Mouse (Mus musculus): ENCODE measurements at regions not wholly inside any gene's neighbourhood (a gene's known extent, or its start where the extent isn't known, plus 50 kb on each side); places are given as distances from the start of the nearest gene placed in this dataset.
A peak's percentile ranks its signal among the peaks of the same experiment; 100 is the strongest.

- peaks cover 0 to 18% of the 10 kb centered on the region in 2 experiments; a peak in 2 of 4 replicates for H3K36me3 ChIP-seq (ENCODE audit: control insufficient read depth in 1 of 2, insufficient read depth in 2 of 2, low read length in 2 of 2)
- H3K4me1 ChIP-seq (ENCODE audit: control insufficient read depth in 1 of 2, insufficient read depth in 2 of 2, low read length in 2 of 2): peaks cover 10 to 18% of the 10 kb centered on the region in 2 experiments
- TF ChIP-seq E2F4 (IDR thresholded peaks at IDR 0.05; ENCODE audit: borderline replicate concordance, low read depth, low read length) (no peak), GABPA (IDR thresholded peaks at IDR 0.05; ENCODE audit: low read depth, low read length) (no peak), ZKSCAN1 (IDR thresholded peaks at IDR 0.05; ENCODE audit: low read depth, low read length) (no peak), POLR2AphosphoS5 (IDR thresholded peaks at IDR 0.05; ENCODE audit: borderline replicate concordance, low read depth, low read length) (no peak)
- no peaks in the 10 kb centered on the region for H3K79me2 ChIP-seq (ENCODE audit: control insufficient read depth, insufficient read depth, low read length, poor library complexity)
- no peak overlapping the region for H3K27ac ChIP-seq (ENCODE audit: control insufficient read depth, low read depth, low read length)
- H3K9ac ChIP-seq (ENCODE audit: control insufficient read depth, low read depth, low read length, poor library complexity, severe bottlenecking): no peak overlapping the region
- no peaks in the 10 kb centered on the region for H3K9me3 ChIP-seq (replicated peaks; ENCODE audit: insufficient read depth, low read length)
- no peaks in the 10 kb centered on the region for H3K27me3 ChIP-seq (ENCODE audit: control insufficient read depth in 1 of 2, insufficient read depth in 2 of 2, low read length in 2 of 2)
- H3K4me3 ChIP-seq (ENCODE audit: control insufficient read depth in 1 of 2, insufficient read depth in 1 of 2, low read depth in 2 of 2, low read length in 2 of 2): no peak overlapping the region
- DNase-seq (ENCODE audit: low read depth, low spot score): no peak
Measured at GRCm38 (mm10) chr5:64673861-64674260, 129.3 kb upstream of the Klf3 start.

GRCm38 (mm10) chr5:64676214-64676945 is 126.8 kb upstream of the Klf3 start:
- Histone ChIP-seq H3K27ac (ENCODE audit: control insufficient read depth, low read depth, low read length) (no peak overlapping the region), H3K4me3 (ENCODE audit: control insufficient read depth in 1 of 2, insufficient read depth in 1 of 2, low read depth in 2 of 2, low read length in 2 of 2) (peak overlapping the region; percentile 13 to 19; a peak in 3 of 4 replicates), H3K9ac (ENCODE audit: control insufficient read depth, low read depth, low read length, poor library complexity, severe bottlenecking) (no peak overlapping the region), H3K36me3 (ENCODE audit: control insufficient read depth in 1 of 2, insufficient read depth in 2 of 2, low read length in 2 of 2) (peaks cover 0 to 22% of the 10 kb centered on the region in 2 experiments; a peak in 2 of 4 replicates), H3K4me1 (ENCODE audit: control insufficient read depth in 1 of 2, insufficient read depth in 2 of 2, low read length in 2 of 2) (peaks cover 10 to 22% of the 10 kb centered on the region in 2 experiments), H3K9me3 (replicated peaks; ENCODE audit: insufficient read depth, low read length) (no peaks in the 10 kb centered on the region), H3K79me2 (ENCODE audit: control insufficient read depth, insufficient read depth, low read length, poor library complexity) (no peaks in the 10 kb centered on the region), H3K27me3 (ENCODE audit: control insufficient read depth in 1 of 2, insufficient read depth in 2 of 2, low read length in 2 of 2) (no peaks in the 10 kb centered on the region)
- TF ChIP-seq GABPA (IDR thresholded peaks at IDR 0.05; ENCODE audit: low read depth, low read length) (no peak), ETS1 (IDR thresholded peaks at IDR 0.05; ENCODE audit: low read depth, low read length) (peak; percentile 42; the same call in 1 of the 2 replicates)
- no peak for DNase-seq (ENCODE audit: low read depth, low spot score)

- H3K27me3 ChIP-seq (ENCODE audit: control insufficient read depth in 1 of 2, insufficient read depth in 2 of 2, low read length in 2 of 2): no peaks in the 10 kb centered on the region
- no peaks in the 10 kb centered on the region for H3K79me2 ChIP-seq (ENCODE audit: control insufficient read depth, insufficient read depth, low read length, poor library complexity)
- TF ChIP-seq TBP (IDR thresholded peaks at IDR 0.05; ENCODE audit: low read depth, low read length) (no peak), HCFC1 (IDR thresholded peaks at IDR 0.05; ENCODE audit: low read depth, low read length) (no peak), TCF12 (IDR thresholded peaks at IDR 0.05; ENCODE audit: low read depth, low read length) (peak; percentile 27; the same call in 1 of the 2 replicates), RCOR1 (IDR thresholded peaks at IDR 0.05; ENCODE audit: low read depth, low read length) (peak; percentile 69), BHLHE40 (IDR thresholded peaks at IDR 0.05; ENCODE audit: borderline replicate concordance, low read depth, low read length) (no peak), ZC3H11A (IDR thresholded peaks at IDR 0.05; ENCODE audit: low read depth, low read length) (0 out of 2 replicates have a peak, but pooled peaks have one; percentile 7), ZNF384 (IDR thresholded peaks at IDR 0.05; ENCODE audit: low read depth, low read length) (peak; percentile 76), CHD1 (IDR thresholded peaks at IDR 0.05; ENCODE audit: low read depth, low read length) (no peak), EP300 (IDR thresholded peaks at IDR 0.05; ENCODE audit: low read depth in 1 of 2, low read length in 2 of 2) (peak; percentile 28 to 76; a peak in 3 of 4 replicates), MAZ (IDR thresholded peaks at IDR 0.05; ENCODE audit: low read depth, low read length) (0 out of 2 replicates have a peak, but pooled peaks have one; percentile 47)
- peaks cover 12 to 25% of the 10 kb centered on the region in 2 experiments for H3K4me1 ChIP-seq (ENCODE audit: control insufficient read depth in 1 of 2, insufficient read depth in 2 of 2, low read length in 2 of 2)
- peak; percentile 69 for DNase-seq (ENCODE audit: low read depth, low spot score)
- H3K9ac ChIP-seq (ENCODE audit: control insufficient read depth, low read depth, low read length, poor library complexity, severe bottlenecking): no peak overlapping the region
- H3K9me3 ChIP-seq (replicated peaks; ENCODE audit: insufficient read depth, low read length): no peaks in the 10 kb centered on the region
- H3K27ac ChIP-seq (ENCODE audit: control insufficient read depth, low read depth, low read length): no peak overlapping the region
- H3K4me3 ChIP-seq (ENCODE audit: control insufficient read depth in 1 of 2, insufficient read depth in 1 of 2, low read depth in 2 of 2, low read length in 2 of 2): peak overlapping the region; percentile 13 to 19; a peak in 3 of 4 replicates
- H3K36me3 ChIP-seq (ENCODE audit: control insufficient read depth in 1 of 2, insufficient read depth in 2 of 2, low read length in 2 of 2): peaks cover 0 to 24% of the 10 kb centered on the region in 2 experiments; a peak in 2 of 4 replicates
Measured at GRCm38 (mm10) chr5:64676946-64677588, 126.1 kb upstream of the Klf3 start.

All from MEL (cell line).